ENCODE assay signal across 10 mouse cellular contexts in genomic region chr8:3450670-3451069, GRCm38 (mm10). TPM values are rescaled to one million over a fixed set of nuclear protein-coding genes. Genes with fewer than 3 reads are reported as not detected.
DNase-seq lines count a peak whose midpoint lies in the region; ATAC-seq lines count a peak whose summit lies in the region.
"Had no signal": no experiment of that assay in that cellular context is flagged by ENCODE, and none has a peak within 500 bp of the region (broad histone marks: within the 10 kb centered on the region; RNA-seq: fewer than 3 reads in every experiment).

No protein-coding gene starts in this region.

- no peak overlapping the region for H3K27ac ChIP-seq in midbrain, embryonic 15.5 days
- H3K27ac ChIP-seq: heart, embryonic 15.5 days had no signal

- no peak overlapping the region for H3K4me2 ChIP-seq in midbrain, embryonic 15.5 days
- H3K4me2 ChIP-seq: heart, embryonic 15.5 days had no signal

- peaks cover 40% of the 10 kb centered on the region for H3K36me3 ChIP-seq in midbrain, embryonic 15.5 days (replicated peaks)

- no peaks in the 10 kb centered on the region for H3K27me3 ChIP-seq in midbrain, embryonic 15.5 days (replicated peaks)
- H3K27me3 ChIP-seq: heart, embryonic 15.5 days had no signal

- no peak overlapping the region for H3K9ac ChIP-seq in midbrain, embryonic 15.5 days
- H3K9ac ChIP-seq: heart, embryonic 15.5 days had no signal

- peak; percentile 43 for ATAC-seq in midbrain, embryonic 15.5 days (replicated peaks)

- intact Hi-C loops in left cerebral cortex, postnatal 25 days (cut with DNase I) = no loop called here

- H3K4me3 ChIP-seq in midbrain, embryonic 15.5 days = no peak overlapping the region
- H3K4me3 ChIP-seq: heart, embryonic 15.5 days had no signal

- no peaks in the 10 kb centered on the region for H3K9me3 ChIP-seq in midbrain, embryonic 15.5 days
- H3K9me3 ChIP-seq: heart, embryonic 15.5 days had no signal

- H3K4me1 ChIP-seq in midbrain, embryonic 15.5 days = no peaks in the 10 kb centered on the region
- H3K4me1 ChIP-seq: heart, embryonic 15.5 days had no signal

- DNase-seq in right cerebral cortex, postnatal 25 days = peak; percentile 38
- no peak for DNase-seq in right cerebral cortex, adult 18-20 months
- DNase-seq in T-cell, adult 2 months (ENCODE audit: low spot score) = peak; percentile 41
- DNase-seq in cerebellum, adult 8-10 months = peak; percentile 60
- peak; percentile 56 for DNase-seq in forelimb bud, embryonic 11.5 days (ENCODE audit: low read depth, low spot score)
- DNase-seq in left cerebral cortex, postnatal 25 days (ENCODE audit: low spot score in 2 of 2) = peak; percentile 25 to 34
- peak; percentile 66 for DNase-seq in urinary bladder, postnatal 25 days (ENCODE audit: low spot score)

- 31% methylated on average over 5 of the region's 5 CpGs for WGBS in midbrain, embryonic 15.5 days

RNA-seq across cellular contexts. Expression of gene Pex11g, which starts 16.8 kb away (rescaled TPM):
- total RNA-seq in left cerebral cortex, postnatal 25 days (2021) = 1 to 10 TPM in 1 of 2 experiments, under 1 TPM in 1; 0.44 to 1.1 TPM
- polyA plus RNA-seq in midbrain, embryonic 15.5 days (2015; fragmentation: Nextera tagmentation; extraction: Ambion mirVana) = 4.9 and 5.4 TPM in 2 replicates

RNA-seq across cellular contexts. Expression of gene Tex45, which starts 20.0 kb away (rescaled TPM):
- total RNA-seq in left cerebral cortex, postnatal 25 days (2021) = not detected
- polyA plus RNA-seq in midbrain, embryonic 15.5 days (2015; fragmentation: Nextera tagmentation; extraction: Ambion mirVana) = 0.23 and 0.49 TPM in 2 replicates
- polyA plus RNA-seq: heart, embryonic 15.5 days; stomach, embryonic 16.5 days had no signal

RNA-seq across cellular contexts. Expression of gene Zfp358, which starts 42.3 kb away (rescaled TPM):
- 10 to 100 TPM; 28.2 to 30.3 TPM for total RNA-seq in left cerebral cortex, postnatal 25 days (2021)
- 83.9 and 89.2 TPM in 2 replicates for polyA plus RNA-seq in midbrain, embryonic 15.5 days (2015; fragmentation: Nextera tagmentation; extraction: Ambion mirVana)

RNA-seq across cellular contexts. Expression of gene Mcoln1, which starts 49.6 kb away (rescaled TPM):
- 10 to 100 TPM; 77.4 to 90.3 TPM for total RNA-seq in left cerebral cortex, postnatal 25 days (2021)
- 126 and 130 TPM in 2 replicates for polyA plus RNA-seq in midbrain, embryonic 15.5 days (2015; fragmentation: Nextera tagmentation; extraction: Ambion mirVana)

RNA-seq across cellular contexts. Expression of gene Arhgef18, which starts 57.9 kb away (rescaled TPM):
- 10 to 100 TPM; 43.8 to 45.2 TPM for total RNA-seq in left cerebral cortex, postnatal 25 days (2021)
- 11.8 and 13.3 TPM in 2 replicates for polyA plus RNA-seq in midbrain, embryonic 15.5 days (2015; fragmentation: Nextera tagmentation; extraction: Ambion mirVana)
